25 mouse cellular contexts compared by ENCODE assay signal in genomic region chr4:127389645-127390044, GRCm38 (mm10). TPM values are rescaled to one million over a fixed set of nuclear protein-coding genes. Genes with fewer than 3 reads are reported as not detected.
DNase-seq lines count a peak whose midpoint lies in the region; ATAC-seq and TF ChIP-seq lines count a peak whose summit lies in the region.
"Had no signal": no experiment of that assay in that cellular context is flagged by ENCODE, and none has a peak within 500 bp of the region (broad histone marks: within the 10 kb centered on the region; RNA-seq: fewer than 3 reads in every experiment).

No protein-coding gene starts in this region.

- 0 out of 2 replicates have a peak overlapping the region, but pooled peaks have one; percentile 24 for H3K9ac ChIP-seq in hindbrain, embryonic 14.5 days
- H3K9ac ChIP-seq in forebrain, postnatal 0 days, result peak overlapping the region; percentile 10; the same call in 1 of the 2 replicates
- H3K9ac ChIP-seq: embryonic facial prominence, embryonic 15.5 days; heart, embryonic 13.5 days; limb, embryonic 13.5 days; liver, embryonic 14.5 days; midbrain, embryonic 13.5 days had no signal

- no peaks in the 10 kb centered on the region for H3K36me3 ChIP-seq in hindbrain, embryonic 14.5 days (replicated peaks; ENCODE audit: control insufficient read depth, insufficient read depth)
- H3K36me3 ChIP-seq in hindbrain, embryonic 10.5 days, result no peaks in the 10 kb centered on the region
- H3K36me3 ChIP-seq in forebrain, postnatal 0 days (ENCODE audit: insufficient read depth), result no peaks in the 10 kb centered on the region
- H3K36me3 ChIP-seq: embryonic facial prominence, embryonic 15.5 days; heart, embryonic 13.5 days; limb, embryonic 13.5 days; midbrain, embryonic 13.5 days had no signal

- ATAC-seq in hindbrain, embryonic 14.5 days (ENCODE audit: low FRiP score), result no peak
- ATAC-seq in forebrain, postnatal 0 days, result peak; percentile 55
- ATAC-seq: lung, postnatal 0 days; midbrain, embryonic 13.5 days had no signal

- no peak overlapping the region for H3K4me3 ChIP-seq in hindbrain, embryonic 14.5 days (replicated peaks; ENCODE audit: low read length)
- no peak overlapping the region for H3K4me3 ChIP-seq in hindbrain, embryonic 10.5 days
- H3K4me3 ChIP-seq in forebrain, postnatal 0 days (ENCODE audit: low read depth, low read length), result no peak overlapping the region
- H3K4me3 ChIP-seq: embryonic facial prominence, embryonic 15.5 days; gastrocnemius, adult 2 months; heart, embryonic 13.5 days; limb, embryonic 13.5 days; midbrain, embryonic 13.5 days had no signal

- DNase-seq in hindbrain, embryonic 14.5 days (ENCODE audit: low spot score), result no peak
- DNase-seq in hindbrain, embryonic 10.5 days (ENCODE audit: low spot score), result no peak
- DNase-seq in layer of hippocampus, adult 9-11 months, result peak; percentile 49
- DNase-seq in layer of hippocampus, adult 9-10 months (ENCODE audit: low spot score), result no peak
- DNase-seq in Muller cell, postnatal 12 days (ENCODE audit: inconsistent ontology term), result peak; percentile 32
- peak; percentile 54 for DNase-seq in forebrain, postnatal 0 days
- no peak for DNase-seq in cerebellum, adult 11 months
- DNase-seq in adrenal gland, postnatal 14 days, result no peak
- DNase-seq: adrenal gland, postnatal 10 days; cerebellum, postnatal 14 days; embryo, embryonic 11 days; gastrocnemius, adult 2 months; heart, postnatal 36 days; kidney, adult 2 months; kidney, postnatal 14 days; thymus, adult 18-20 months had no signal

- H3K4me2 ChIP-seq in hindbrain, embryonic 14.5 days (replicated peaks), result peak overlapping the region; percentile 19; the same call in 1 of the 2 replicates
- H3K4me2 ChIP-seq in forebrain, postnatal 0 days (ENCODE audit: low read depth), result peak overlapping the region; percentile 15; the same call in 1 of the 2 replicates
- H3K4me2 ChIP-seq: embryonic facial prominence, embryonic 15.5 days; heart, embryonic 13.5 days; limb, embryonic 13.5 days; midbrain, embryonic 13.5 days had no signal

- WGBS in hindbrain, embryonic 14.5 days, result 39% methylated on average over 13 of the region's 13 CpGs
- WGBS in hindbrain, embryonic 10.5 days, result 73% methylated on average over 13 of the region's 13 CpGs
- 14% methylated on average over 13 of the region's 13 CpGs for WGBS in forebrain, postnatal 0 days

- no peak for TF ChIP-seq CTCF in forebrain, postnatal 0 days (IDR thresholded peaks at IDR 0.05; ENCODE audit: low read depth)

- H3K4me1 ChIP-seq in hindbrain, embryonic 14.5 days (replicated peaks; ENCODE audit: control insufficient read depth, insufficient read depth, low read length), result peaks cover 7% of the 10 kb centered on the region; the same call in 1 of the 2 replicates
- H3K4me1 ChIP-seq in hindbrain, embryonic 10.5 days (replicated peaks), result peaks cover 5% of the 10 kb centered on the region; the same call in 1 of the 2 replicates
- H3K4me1 ChIP-seq in forebrain, postnatal 0 days (ENCODE audit: insufficient read depth), result 0 out of 2 replicates have a peak, but pooled peaks cover 9% of the 10 kb centered on the region
- H3K4me1 ChIP-seq: embryonic facial prominence, embryonic 15.5 days; heart, embryonic 13.5 days; midbrain, embryonic 13.5 days had no signal

- H3K27me3 ChIP-seq in hindbrain, embryonic 14.5 days (ENCODE audit: control insufficient read depth, insufficient read depth, low read length), result no peaks in the 10 kb centered on the region
- no peaks in the 10 kb centered on the region for H3K27me3 ChIP-seq in hindbrain, embryonic 10.5 days (ENCODE audit: insufficient read depth, poor library complexity, severe bottlenecking)
- no peaks in the 10 kb centered on the region for H3K27me3 ChIP-seq in forebrain, postnatal 0 days (ENCODE audit: insufficient read depth, low read length)
- H3K27me3 ChIP-seq: embryonic facial prominence, embryonic 15.5 days; heart, embryonic 13.5 days; midbrain, embryonic 13.5 days had no signal

- H3K27ac ChIP-seq in hindbrain, embryonic 14.5 days, result no peak overlapping the region
- H3K27ac ChIP-seq in hindbrain, embryonic 10.5 days, result no peak overlapping the region; the same call in 1 of the 2 replicates
- no peak overlapping the region for H3K27ac ChIP-seq in forebrain, postnatal 0 days (ENCODE audit: low read depth, low read length)
- H3K27ac ChIP-seq: embryonic facial prominence, embryonic 15.5 days; gastrocnemius, adult 2 months; heart, embryonic 13.5 days; limb, embryonic 13.5 days; liver, embryonic 14.5 days; midbrain, embryonic 13.5 days had no signal

- H3K9me3 ChIP-seq in hindbrain, embryonic 14.5 days (ENCODE audit: control insufficient read depth, low read length), result 0 out of 2 replicates have a peak, but pooled peaks cover 5% of the 10 kb centered on the region
- peaks cover 4% of the 10 kb centered on the region; the same call in 1 of the 2 replicates for H3K9me3 ChIP-seq in hindbrain, embryonic 10.5 days
- H3K9me3 ChIP-seq in forebrain, postnatal 0 days (ENCODE audit: low read length), result no peaks in the 10 kb centered on the region
- H3K9me3 ChIP-seq: embryonic facial prominence, embryonic 15.5 days; heart, embryonic 13.5 days; midbrain, embryonic 13.5 days had no signal

RNA-seq across cellular contexts. Expression of gene Gjb5, which starts 31.7 kb away (rescaled TPM):
- polyA plus RNA-seq in hindbrain, embryonic 14.5 days (2014; fragmentation: Nextera tagmentation; extraction: Ambion mirVana), result 0.12 and 0.21 TPM in 2 replicates
- 0.85 and 2.1 TPM in 2 replicates for polyA plus RNA-seq in hindbrain, embryonic 10.5 days (2016; fragmentation: Nextera tagmentation; extraction: Ambion mirVana)
- 0.10 TPM in 1 of 2 replicates, not detected in the other for total RNA-seq in forebrain, postnatal 0 days (2014; rRNA removed)
- polyA plus RNA-seq in forebrain, postnatal 0 days (2015; fragmentation: Nextera tagmentation; extraction: Ambion mirVana), result 0.11 TPM in 1 of 2 replicates, not detected in the other
- 0.37 and 0.49 TPM in 2 replicates for total RNA-seq in adrenal gland, postnatal 14 days (2021)
- total RNA-seq: gastrocnemius, adult 2 months; granulocyte monocyte progenitor cell, adult 5-6 weeks; left cerebral cortex, adult 18-20 months; megakaryocyte progenitor cell, adult 5-6 weeks had no signal

RNA-seq across cellular contexts. Expression of gene Gjb4, which starts 35.8 kb away (rescaled TPM):
- 0.17 TPM in 1 of 2 replicates, not detected in the other for polyA plus RNA-seq in hindbrain, embryonic 14.5 days (2014; fragmentation: Nextera tagmentation; extraction: Ambion mirVana)
- polyA plus RNA-seq in hindbrain, embryonic 10.5 days (2016; fragmentation: Nextera tagmentation; extraction: Ambion mirVana), result 0.15 and 0.21 TPM in 2 replicates
- total RNA-seq in forebrain, postnatal 0 days (2014; rRNA removed), result not detected in 2 replicates
- not detected in 2 replicates for polyA plus RNA-seq in forebrain, postnatal 0 days (2015; fragmentation: Nextera tagmentation; extraction: Ambion mirVana)
- not detected in 2 replicates for total RNA-seq in adrenal gland, postnatal 14 days (2021)
- total RNA-seq: adrenal gland, postnatal 10 days; gastrocnemius, adult 2 months; granulocyte monocyte progenitor cell, adult 5-6 weeks; heart, postnatal 36 days; left cerebral cortex, adult 18-20 months; megakaryocyte progenitor cell, adult 5-6 weeks had no signal
- polyA plus RNA-seq: limb, embryonic 13.5 days; liver, embryonic 14.5 days had no signal

RNA-seq across cellular contexts. Expression of gene Gjb3, which starts 59.0 kb away (rescaled TPM):
- polyA plus RNA-seq in hindbrain, embryonic 14.5 days (2014; fragmentation: Nextera tagmentation; extraction: Ambion mirVana), result 0.17 TPM in 1 of 2 replicates, not detected in the other
- polyA plus RNA-seq in hindbrain, embryonic 10.5 days (2016; fragmentation: Nextera tagmentation; extraction: Ambion mirVana), result 2.2 and 6.2 TPM in 2 replicates
- 1.2 TPM in 1 of 2 replicates, not detected in the other for total RNA-seq in forebrain, postnatal 0 days (2014; rRNA removed)
- 0.20 and 0.30 TPM in 2 replicates for polyA plus RNA-seq in forebrain, postnatal 0 days (2015; fragmentation: Nextera tagmentation; extraction: Ambion mirVana)
- total RNA-seq in adrenal gland, postnatal 14 days (2021), result 0.26 TPM in 1 of 2 replicates, not detected in the other
- total RNA-seq: gastrocnemius, adult 2 months had no signal
- polyA plus RNA-seq: heart, embryonic 13.5 days had no signal

Comparison
In these comparisons a context has a peak if more than half of its experiments do, and no peak if none do; other contexts are left out.
1. DNase-seq: peak in layer of hippocampus, adult 9-11 months (single experiment), Muller cell, postnatal 12 days (single experiment) and forebrain, postnatal 0 days (single experiment); none in hindbrain, embryonic 14.5 days (single experiment), hindbrain, embryonic 10.5 days (single experiment), layer of hippocampus, adult 9-10 months (single experiment), cerebellum, adult 11 months (single experiment) and adrenal gland, postnatal 14 days (single experiment).